Mouse (Mus musculus) hindbrain, embryonic 15.5 days (tissue): ENCODE measurements around the gene Tpm4. TPM values are rescaled to one million over a fixed set of nuclear protein-coding genes. Genes with fewer than 3 reads are reported as not detected.

ENCODE experiments used
- ATAC-seq: fragments of 200-750 bp; cut with Nextera tagmentation; 2 replicates; pipeline ENCODE4 v1.8.0; 2017; ENCODE audit warnings: low read depth, moderate number of reproducible peaks, moderate TSS enrichment; ENCODE audit not compliant: low FRiP score
- H3K27ac ChIP-seq: fragments of 300-500 bp; sonication (generic); replicated peaks from 2 replicates; pipeline ENCODE4 v1.5.1; 2015; ENCODE audit warnings: mild to moderate bottlenecking, inconsistent platforms
- H3K27me3 ChIP-seq: fragments of 300-500 bp; sonication (generic); 2 replicates; pipeline ENCODE4 v1.6.1; 2015; ENCODE audit warnings: control low read depth, inconsistent platforms
- H3K36me3 ChIP-seq: fragments of 300-500 bp; sonication (generic); 2 replicates; pipeline ENCODE4 v1.6.1; 2015; ENCODE audit warnings: control low read depth, inconsistent platforms
- H3K4me1 ChIP-seq: fragments of 300-500 bp; sonication (generic); replicated peaks from 2 replicates; pipeline ENCODE4 v1.6.1; 2015; ENCODE audit warnings: control low read depth, inconsistent platforms
- H3K4me2 ChIP-seq: fragments of 300-500 bp; sonication (generic); 2 replicates; pipeline ENCODE4 v1.6.1; 2015; ENCODE audit warnings: moderate library complexity, mild to moderate bottlenecking, inconsistent platforms
- H3K4me3 ChIP-seq: fragments of 300-500 bp; sonication (generic); 2 replicates; pipeline ENCODE4 v1.5.1; 2015; ENCODE audit warnings: mild to moderate bottlenecking, inconsistent platforms
- H3K9ac ChIP-seq: fragments of 300-500 bp; sonication (generic); 2 replicates; pipeline ENCODE4 v1.6.1; 2015; ENCODE audit warnings: inconsistent platforms
- H3K9me3 ChIP-seq: fragments of 300-500 bp; sonication (generic); 2 replicates; pipeline ENCODE4 v1.6.1; 2016; ENCODE audit warnings: control low read depth, inconsistent platforms
- WGBS: fragments of 180-500 bp; shearing (Covaris S2); methylation state at CpG from one replicate; pipeline ENCODE4 v1.1.7; 2015; 5-methylcytosine and 5-hydroxymethylcytosine counted together
- polyA plus RNA-seq: library from polyadenylated mRNA; unstranded; fragments of >200 nt; fragmentation: Nextera tagmentation; extraction: Ambion mirVana; gene quantifications from 2 replicates; pipeline ENCODE4 v1.2.1, GENCODE M21; 2015

The Tpm4 gene
- polyA plus RNA-seq, 1 experiment from 2014 or later, result 187 TPM

DNA sequence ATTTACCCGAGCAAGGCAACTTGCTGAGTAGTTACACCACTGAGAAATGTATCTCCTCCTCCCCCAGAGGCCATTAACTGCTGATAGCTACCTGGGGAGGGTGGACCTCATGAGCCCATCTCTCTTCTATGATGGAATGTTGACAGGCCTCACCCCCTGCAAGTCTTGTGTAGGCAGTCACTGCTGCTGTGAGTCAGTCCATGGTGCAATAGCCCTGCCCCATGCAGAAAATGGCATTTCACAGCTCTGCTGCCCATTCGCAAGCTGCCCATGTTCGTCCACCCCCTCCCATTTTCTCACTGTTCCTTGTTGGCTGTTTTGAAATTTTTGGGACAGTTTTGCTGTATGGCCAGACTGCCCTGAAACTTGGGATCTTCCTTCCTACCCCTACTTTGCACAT lies 10.7 kb downstream of the Tpm4 start:
- 91% methylated on average over 3 of the region's 3 CpGs for WGBS
- Histone ChIP-seq H3K36me3 (peaks cover 81% of the 10 kb centered on the region), H3K4me3 (no peak overlapping the region), H3K9me3 (no peaks in the 10 kb centered on the region), H3K4me1 (no peaks in the 10 kb centered on the region), H3K4me2 (no peak overlapping the region), H3K27ac (no peak overlapping the region), H3K27me3 (no peaks in the 10 kb centered on the region), H3K9ac (no peak overlapping the region)
- ATAC-seq, result no peak

- Histone ChIP-seq H3K27me3 (no peaks in the 10 kb centered on the region), H3K27ac (no peak overlapping the region), H3K9ac (no peak overlapping the region), H3K9me3 (no peaks in the 10 kb centered on the region), H3K4me2 (no peak overlapping the region), H3K4me1 (no peaks in the 10 kb centered on the region), H3K36me3 (peaks cover 78% of the 10 kb centered on the region), H3K4me3 (no peak overlapping the region)
- ATAC-seq, result no peak
- WGBS, result 87% methylated on average over 1 of the region's 1 CpGs
These were observed 11.3 kb downstream of the Tpm4 start for GRCm38 (mm10) chr8:72146056-72146455.

GRCm38 (mm10) chr8:72146556-72146955 lies 11.8 kb downstream of the Tpm4 start:
- peaks cover 78% of the 10 kb centered on the region for H3K36me3 ChIP-seq
- no peak overlapping the region for H3K27ac ChIP-seq
- H3K27me3 ChIP-seq, result no peaks in the 10 kb centered on the region
- no peaks in the 10 kb centered on the region for H3K9me3 ChIP-seq
- H3K4me3 ChIP-seq, result no peak overlapping the region
- no peaks in the 10 kb centered on the region for H3K4me1 ChIP-seq
- 94% methylated on average over 3 of the region's 3 CpGs for WGBS
- no peak overlapping the region for H3K9ac ChIP-seq
- no peak for ATAC-seq
- H3K4me2 ChIP-seq, result no peak overlapping the region

DNA sequence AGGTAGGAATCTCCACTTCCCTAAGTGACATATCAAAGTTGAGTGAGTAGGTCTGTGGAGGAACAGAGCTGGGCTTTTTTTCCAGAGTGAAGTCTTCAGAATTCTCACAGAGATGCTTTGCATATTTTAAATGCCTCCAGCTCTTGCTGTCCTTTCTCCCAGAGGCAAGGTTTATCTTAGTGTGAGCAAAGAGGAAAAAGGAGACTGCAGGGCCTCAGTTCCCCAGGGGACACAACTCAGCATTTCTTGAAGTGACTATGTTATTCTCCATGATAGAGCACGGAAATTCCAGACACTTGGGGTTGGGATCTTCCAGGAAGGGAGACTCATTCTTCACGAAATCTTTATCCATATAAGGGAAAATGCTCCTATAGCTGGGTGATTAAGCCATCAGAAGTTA lies 12.5 kb downstream of the Tpm4 start:
- no peak overlapping the region for H3K9ac ChIP-seq

GRCm38 (mm10) chr8:72149056-72149455 lies 14.3 kb downstream of the Tpm4 start:
- Histone ChIP-seq H3K36me3 (peaks cover 63% of the 10 kb centered on the region), H3K27me3 (no peaks in the 10 kb centered on the region), H3K4me1 (no peaks in the 10 kb centered on the region), H3K9ac (no peak overlapping the region), H3K27ac (no peak overlapping the region), H3K4me3 (no peak overlapping the region), H3K9me3 (no peaks in the 10 kb centered on the region), H3K4me2 (no peak overlapping the region)
- 90% methylated on average over 1 of the region's 1 CpGs for WGBS
- no peak for ATAC-seq

More for the DNA sequence above, 12.5 kb downstream of the Tpm4 start:
- 82% methylated on average over 2 of the region's 2 CpGs for WGBS
- H3K4me3 ChIP-seq, result no peak overlapping the region
- ATAC-seq, result no peak
- no peak overlapping the region for H3K4me2 ChIP-seq
- H3K9me3 ChIP-seq, result no peaks in the 10 kb centered on the region
- H3K27ac ChIP-seq, result no peak overlapping the region
- H3K27me3 ChIP-seq, result no peaks in the 10 kb centered on the region
- H3K4me1 ChIP-seq, result no peaks in the 10 kb centered on the region
- H3K36me3 ChIP-seq, result peaks cover 76% of the 10 kb centered on the region

DNA sequence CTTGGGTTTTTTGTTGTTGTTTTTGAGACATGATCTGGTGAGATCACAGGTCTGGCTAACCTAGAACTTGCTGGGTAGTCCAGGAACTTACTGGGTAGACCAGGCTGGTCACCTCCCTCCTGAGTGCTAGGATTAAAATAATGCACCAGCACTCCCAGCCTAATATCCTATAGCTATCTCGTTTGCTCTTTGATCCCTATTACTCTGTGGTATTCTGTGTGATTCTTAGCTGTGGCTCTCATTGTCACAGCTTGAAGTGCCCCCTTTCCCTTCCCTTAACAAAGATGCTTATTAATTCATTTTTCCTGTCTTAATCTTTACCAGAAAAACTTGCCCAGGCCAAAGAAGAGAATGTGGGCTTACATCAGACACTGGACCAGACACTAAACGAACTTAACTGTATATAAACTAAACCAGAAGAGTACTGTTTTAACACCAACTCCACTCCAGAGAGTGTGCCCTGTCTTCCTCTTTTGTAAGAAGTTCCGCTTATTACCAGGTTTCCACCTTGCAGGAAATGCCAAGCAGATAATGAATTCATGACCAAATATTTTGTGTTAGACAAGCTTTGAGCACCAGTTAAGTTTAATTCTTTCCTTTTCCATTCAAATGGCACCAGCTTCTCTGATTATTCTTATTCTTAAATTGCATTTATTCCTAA lies 16.8 kb downstream of the Tpm4 start:
- Histone ChIP-seq H3K36me3 (peaks cover 42% of the 10 kb centered on the region), H3K9me3 (no peaks in the 10 kb centered on the region), H3K4me2 (no peak overlapping the region), H3K27ac (no peak overlapping the region), H3K4me1 (no peaks in the 10 kb centered on the region), H3K4me3 (no peak overlapping the region), H3K27me3 (no peaks in the 10 kb centered on the region), H3K9ac (no peak overlapping the region)
- 94% methylated on average over 3 of the region's 3 CpGs for WGBS
- no peak for ATAC-seq

GRCm38 (mm10) chr8:72153382-72153781 lies 18.6 kb downstream of the Tpm4 start:
- Histone ChIP-seq H3K27ac (no peak overlapping the region), H3K4me3 (no peak overlapping the region), H3K9ac (no peak overlapping the region), H3K9me3 (no peaks in the 10 kb centered on the region), H3K36me3 (peaks cover 25% of the 10 kb centered on the region), H3K4me1 (no peaks in the 10 kb centered on the region), H3K27me3 (no peaks in the 10 kb centered on the region), H3K4me2 (no peak overlapping the region)
- no peak for ATAC-seq

DNA sequence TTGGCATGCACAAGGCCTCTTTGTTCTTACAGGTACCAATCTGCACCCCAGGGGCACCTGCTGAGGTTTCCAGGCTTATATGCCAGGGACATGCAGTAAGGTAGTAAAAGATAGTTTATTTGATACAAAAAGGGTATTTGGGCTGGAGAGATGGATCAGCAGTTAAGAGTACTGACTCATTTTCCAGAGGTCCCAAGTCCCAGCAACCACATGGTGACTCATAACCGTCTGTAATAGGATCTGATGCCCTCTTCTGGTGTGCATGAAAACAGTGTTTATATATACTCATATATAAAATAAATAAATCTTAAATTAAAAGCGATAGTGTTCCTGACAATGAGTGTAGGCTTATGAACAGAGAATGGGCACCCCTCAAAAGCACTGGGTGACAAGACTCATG lies 23.3 kb downstream of the Tpm4 start:
- Histone ChIP-seq H3K4me3 (no peak overlapping the region), H3K9me3 (no peaks in the 10 kb centered on the region), H3K27me3 (no peaks in the 10 kb centered on the region), H3K36me3 (no peaks in the 10 kb centered on the region), H3K4me2 (no peak overlapping the region), H3K9ac (no peak overlapping the region), H3K4me1 (peaks cover 24% of the 10 kb centered on the region), H3K27ac (no peak overlapping the region)
- WGBS, result 78% methylated on average over 2 of the region's 2 CpGs
- no peak for ATAC-seq

DNA sequence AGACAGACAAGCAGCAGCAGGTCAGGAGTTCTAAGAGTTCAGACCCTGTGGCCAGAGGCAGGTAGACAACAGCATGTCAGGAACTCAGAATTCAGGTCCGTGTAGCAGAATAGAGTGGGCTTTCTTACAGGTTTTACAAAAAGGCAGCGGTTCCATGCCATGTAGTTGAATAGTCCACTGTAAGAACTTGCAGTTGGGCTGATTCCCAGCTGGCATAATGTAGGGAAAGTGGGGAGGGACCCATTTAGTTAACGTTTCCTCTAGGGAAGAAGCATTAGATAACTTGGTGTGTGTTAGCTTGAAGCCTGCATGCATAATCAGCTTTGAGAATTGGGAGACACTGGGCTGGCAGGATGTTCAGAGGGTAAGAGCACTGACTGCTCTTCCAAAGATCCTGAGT lies 24.0 kb downstream of the Tpm4 start:
- H3K9ac ChIP-seq, result no peak overlapping the region
- no peaks in the 10 kb centered on the region for H3K27me3 ChIP-seq
- H3K4me1 ChIP-seq, result peaks cover 24% of the 10 kb centered on the region
- ATAC-seq, result no peak
- H3K27ac ChIP-seq, result no peak overlapping the region
- no peak overlapping the region for H3K4me3 ChIP-seq
- H3K9me3 ChIP-seq, result no peaks in the 10 kb centered on the region
- WGBS, result 75% methylated on average over 3 of the region's 3 CpGs
- no peaks in the 10 kb centered on the region for H3K36me3 ChIP-seq
- no peak overlapping the region for H3K4me2 ChIP-seq

- no peak for ATAC-seq
- peak overlapping the region; percentile 85 for H3K4me3 ChIP-seq
- no peaks in the 10 kb centered on the region for H3K27me3 ChIP-seq
- 57% methylated on average over 3 of the region's 3 CpGs for WGBS
- peak overlapping the region; percentile 64 for H3K9ac ChIP-seq
- H3K4me1 ChIP-seq, result peaks cover 24% of the 10 kb centered on the region
- peak overlapping the region; percentile 74 for H3K4me2 ChIP-seq
- H3K27ac ChIP-seq, result no peak overlapping the region
- H3K36me3 ChIP-seq, result no peaks in the 10 kb centered on the region; the same call in 1 of the 2 replicates
- H3K9me3 ChIP-seq, result no peaks in the 10 kb centered on the region
These were observed 25.2 kb downstream of the Tpm4 start for GRCm38 (mm10) chr8:72160007-72160406.

GRCm38 (mm10) chr8:72160707-72161697 lies 26.2 kb downstream of the Tpm4 start, which contains the start of gene Rab8a:
TSS of gene Rab8a (plus strand) at chr8:72161200.
- no peaks in the 10 kb centered on the region; the same call in 1 of the 2 replicates for H3K36me3 ChIP-seq
- peak; percentile 99 for ATAC-seq
- WGBS, result under 1% methylated on average over 82 of the region's 82 CpGs
- peak within 1 kb of the TSS; percentile 84 for H3K27ac ChIP-seq
- H3K4me1 ChIP-seq, result peaks cover 24% of the 10 kb centered on the region
- H3K27me3 ChIP-seq, result no peaks in the 10 kb centered on the region
- peak within 1 kb of the TSS; percentile 85 for H3K4me3 ChIP-seq
- H3K4me2 ChIP-seq, result peak within 1 kb of the TSS; percentile 74
- H3K9me3 ChIP-seq, result no peaks in the 10 kb centered on the region
- H3K9ac ChIP-seq, result peak within 1 kb of the TSS; percentile 87

DNA sequence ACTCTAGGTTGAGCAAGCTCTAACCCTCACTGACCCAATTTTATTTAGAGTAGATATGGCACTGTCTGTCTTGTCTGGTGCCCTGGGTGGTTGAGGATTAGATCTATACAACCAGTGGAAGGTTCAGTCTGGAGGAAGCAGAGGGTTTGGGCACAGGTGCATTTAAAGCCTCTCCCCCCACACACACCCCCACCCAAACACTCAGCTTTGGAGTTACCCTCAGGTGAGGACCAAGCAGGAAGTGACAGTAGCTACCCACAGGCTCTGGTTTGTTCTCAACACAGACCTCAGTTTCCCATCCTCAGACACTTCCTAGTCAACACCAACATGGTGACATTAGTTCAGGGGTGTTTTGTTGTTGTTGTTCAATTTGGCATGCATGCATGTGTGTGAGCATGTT lies 28.0 kb downstream of the Tpm4 start:
- Histone ChIP-seq H3K9ac (no peak overlapping the region), H3K36me3 (no peaks in the 10 kb centered on the region; the same call in 1 of the 2 replicates), H3K4me2 (0 out of 2 replicates have a peak overlapping the region, but pooled peaks have one; percentile 74), H3K4me3 (no peak overlapping the region), H3K27me3 (no peaks in the 10 kb centered on the region), H3K9me3 (no peaks in the 10 kb centered on the region), H3K27ac (no peak overlapping the region), H3K4me1 (peaks cover 24% of the 10 kb centered on the region)
- ATAC-seq, result no peak
